Mouse (Mus musculus): ENCODE results near the gene Rpl11. TPM values are rescaled to one million over a fixed set of nuclear protein-coding genes. Genes with fewer than 3 reads are reported as not detected.

The Rpl11 gene
- 342 TPM for polyA plus RNA-seq (2017; shearing (Covaris generic))

GRCm38 (mm10) chr4:136053247-136053596 lies at the start of gene Rpl11:
Gene Rpl11 (minus strand): TSS chr4:136053428.

GRCm38 (mm10) chr4:136021549-136022047 lies 31.6 kb downstream of the Rpl11 start, which contains the start of gene Eloa:
Gene Eloa (minus strand): TSS chr4:136021763.

GRCm38 (mm10) chr4:135986943-135987710 lies 66.1 kb downstream of the Rpl11 start, which contains the start of gene Pithd1:
Gene Pithd1 (minus strand): TSS chr4:135987264.

Other genes with a start within 250 kb of the Rpl11 start
- gene Srsf10, start 197.7 kb downstream of the Rpl11 start, polyA plus RNA-seq (2017; shearing (Covaris generic)): 196 TPM
- 194 TPM for gene Pnrc2, start 179.6 kb downstream of the Rpl11 start, polyA plus RNA-seq (2017; shearing (Covaris generic))
- gene Cnr2, start 158.0 kb downstream of the Rpl11 start, polyA plus RNA-seq (2017; shearing (Covaris generic)): 7.5 TPM
- gene Fuca1, start 132.7 kb downstream of the Rpl11 start, polyA plus RNA-seq (2017; shearing (Covaris generic)): 74.0 TPM
- gene Hmgcl, start 107.0 kb downstream of the Rpl11 start, polyA plus RNA-seq (2017; shearing (Covaris generic)): 63.8 TPM
- gene Gale, start 89.7 kb downstream of the Rpl11 start, polyA plus RNA-seq (2017; shearing (Covaris generic)): 13.5 TPM
- gene Lypla2, start 80.8 kb downstream of the Rpl11 start, polyA plus RNA-seq (2017; shearing (Covaris generic)): 195 TPM
- 62.4 TPM for gene Pithd1, start 66.2 kb downstream of the Rpl11 start, polyA plus RNA-seq (2017; shearing (Covaris generic))
- 41.3 TPM for gene Eloa, start 31.7 kb downstream of the Rpl11 start, polyA plus RNA-seq (2017; shearing (Covaris generic))
- 23.3 TPM for gene Id3, start 90.1 kb upstream of the Rpl11 start, polyA plus RNA-seq (2017; shearing (Covaris generic))
- gene E2f2, start 119.0 kb upstream of the Rpl11 start, polyA plus RNA-seq (2017; shearing (Covaris generic)): 3.0 TPM
- not detected for gene Asap3, start 152.9 kb upstream of the Rpl11 start, polyA plus RNA-seq (2017; shearing (Covaris generic))
- gene Tcea3, start 194.3 kb upstream of the Rpl11 start, polyA plus RNA-seq (2017; shearing (Covaris generic)): not detected
- gene Zfp46, start 231.3 kb upstream of the Rpl11 start, polyA plus RNA-seq (2017; shearing (Covaris generic)): 5.9 TPM

All from naive thymus-derived CD4-positive, alpha-beta T cell, adult 5 months (primary cell).